Mouse (Mus musculus): ENCODE results near the gene Ung. TPM values are rescaled to one million over a fixed set of nuclear protein-coding genes. Genes with fewer than 3 reads are reported as not detected.

Ung gene
- total RNA-seq, 2 experiments from 2014 or later, result 10.5 to 14.0 TPM

- peak; percentile 89 to 94 for DNase-seq (ENCODE audit: low spot score in 2 of 2)
Measured at GRCm38 (mm10) chr5:114130698-114131520, 723 bp downstream of the Ung start.

- DNase-seq (ENCODE audit: low spot score in 2 of 2), result peak in 1 of 2 experiments; percentile 64
Measured at GRCm38 (mm10) chr5:114131521-114131840, 1.3 kb downstream of the Ung start.

- DNase-seq (ENCODE audit: low spot score in 2 of 2), result no peak
Measured at GRCm38 (mm10) chr5:114132841-114133240, 2.7 kb downstream of the Ung start.

- DNase-seq (ENCODE audit: low spot score in 2 of 2), result peak in 1 of 2 experiments; percentile 60
Measured at GRCm38 (mm10) chr5:114134091-114134534, 3.9 kb downstream of the Ung start.

- DNase-seq (ENCODE audit: low spot score in 2 of 2), result no peak
Measured at GRCm38 (mm10) chr5:114135516-114135915, 5.3 kb downstream of the Ung start.

- no peak for DNase-seq (ENCODE audit: low spot score in 2 of 2)
Measured at GRCm38 (mm10) chr5:114137481-114138276, 7.5 kb downstream of the Ung start.

GRCm38 (mm10) chr5:114138277-114139164 is 8.3 kb downstream of the Ung start:
- no peak for DNase-seq (ENCODE audit: low spot score in 2 of 2)

- DNase-seq (ENCODE audit: low spot score in 2 of 2), result peak; percentile 37 to 79
Measured at GRCm38 (mm10) chr5:114139175-114139574, 9.0 kb downstream of the Ung start.

GRCm38 (mm10) chr5:114146028-114146888 is 16.1 kb downstream of the Ung start, which contains the start of gene Acacb:
Gene Acacb (plus strand): TSS chr5:114146535.
- no peak for DNase-seq (ENCODE audit: low spot score in 2 of 2)

- DNase-seq (ENCODE audit: low spot score in 2 of 2), result no peak
Measured at GRCm38 (mm10) chr5:114147043-114147972, 17.1 kb downstream of the Ung start.

GRCm38 (mm10) chr5:114152359-114153092 is 22.3 kb downstream of the Ung start:
- DNase-seq (ENCODE audit: low spot score in 2 of 2), result no peak

- no peak for DNase-seq (ENCODE audit: low spot score in 2 of 2)
Measured at GRCm38 (mm10) chr5:114153490-114153889, 23.3 kb downstream of the Ung start.

GRCm38 (mm10) chr5:114154765-114155164 is 24.6 kb downstream of the Ung start:
- DNase-seq (ENCODE audit: low spot score in 2 of 2), result no peak

- peak in 1 of 2 experiments; percentile 54 for DNase-seq (ENCODE audit: low spot score in 2 of 2)
Measured at GRCm38 (mm10) chr5:114155168-114155933, 25.2 kb downstream of the Ung start.

- no peak for DNase-seq (ENCODE audit: low spot score in 2 of 2)
Measured at GRCm38 (mm10) chr5:114157236-114157635, 27.1 kb downstream of the Ung start.

GRCm38 (mm10) chr5:114161424-114161823 is 31.2 kb downstream of the Ung start:
- no peak for DNase-seq (ENCODE audit: low spot score in 2 of 2)

GRCm38 (mm10) chr5:114162106-114162815 is 32.1 kb downstream of the Ung start:
- DNase-seq (ENCODE audit: low spot score in 2 of 2), result no peak
